Mouse (Mus musculus) G1E (cell line): ENCODE measurements around the gene Sf3b6.
"Not testable (repeated sequence)": the region's sequence is repeated elsewhere in the genome, so short reads cannot be mapped to it uniquely, and the experiment has no call there.

ENCODE experiments used
- CTCF ChIP-seq: IDR thresholded peaks from 2 replicates; pipeline ENCODE4 v1.5.1; 2012; ENCODE audit warnings: low read depth, low read length, inconsistent platforms, mixed read lengths
- GATA1 ChIP-seq: IDR thresholded peaks from 2 replicates; pipeline ENCODE4 v1.6.1; 2012; ENCODE audit warnings: borderline replicate concordance, low read length, inconsistent platforms, mixed read lengths
- POLR2AphosphoS5 ChIP-seq: IDR thresholded peaks from 2 replicates; pipeline ENCODE4 v1.6.1; 2012; ENCODE audit warnings: low read depth, low read length, inconsistent platforms; ENCODE audit not compliant: insufficient replicate concordance
- TAL1 ChIP-seq: conservative IDR thresholded peaks from 2 replicates; pipeline ENCODE4 v1.6.1; 2012; ENCODE audit warnings: low read depth, low read length, inconsistent platforms, mixed read lengths

GRCm38 (mm10) chr12:4797471-4797870 is 19.9 kb upstream of the Sf3b6 start:
- not testable (repeated sequence) for TF ChIP-seq CTCF, TAL1, GATA1, POLR2AphosphoS5
